Mouse (Mus musculus) limb, embryonic 15.5 days (tissue): ENCODE measurements at regions not wholly inside any gene's neighbourhood (a gene's known extent, or its start where the extent isn't known, plus 50 kb on each side); places are given as distances from the start of the nearest gene placed in this dataset.

ENCODE experiments used
- ATAC-seq: fragments of 200-750 bp; cut with Nextera tagmentation; 2 replicates; pipeline ENCODE4 v1.8.0; 2017; ENCODE audit warnings: low read depth, moderate TSS enrichment; ENCODE audit not compliant: insufficient number of reproducible peaks, low FRiP score, low TSS enrichment
- H3K27ac ChIP-seq: fragments of 300-500 bp; sonication (generic); 2 replicates; pipeline ENCODE4 v1.5.1; 2015; ENCODE audit warnings: moderate library complexity, mild to moderate bottlenecking, inconsistent platforms
- H3K27me3 ChIP-seq: fragments of 300-500 bp; sonication (generic); 2 replicates; pipeline ENCODE4 v1.6.1; 2015; ENCODE audit warnings: inconsistent platforms
- H3K36me3 ChIP-seq: fragments of 300-500 bp; sonication (generic); 2 replicates; pipeline ENCODE4 v1.6.1; 2015; ENCODE audit warnings: inconsistent platforms
- H3K4me1 ChIP-seq: fragments of 300-500 bp; sonication (generic); 2 replicates; pipeline ENCODE4 v1.6.1; 2015; ENCODE audit warnings: inconsistent platforms
- H3K4me2 ChIP-seq: fragments of 300-500 bp; sonication (generic); 2 replicates; pipeline ENCODE4 v1.6.1; 2015; ENCODE audit warnings: mild to moderate bottlenecking, inconsistent platforms
- H3K4me3 ChIP-seq: fragments of 300-500 bp; sonication (generic); 2 replicates; pipeline ENCODE4 v1.5.1; 2015; ENCODE audit warnings: mild to moderate bottlenecking, inconsistent platforms
- H3K9ac ChIP-seq: fragments of 300-500 bp; sonication (generic); 2 replicates; pipeline ENCODE4 v1.6.1; 2015; ENCODE audit warnings: inconsistent platforms
- H3K9me3 ChIP-seq: fragments of 300-500 bp; sonication (generic); 2 replicates; pipeline ENCODE4 v1.6.1; 2016; ENCODE audit warnings: inconsistent platforms
- WGBS: fragments of 180-500 bp; shearing (Covaris S2); methylation state at CpG from one replicate; pipeline ENCODE4 v1.1.7; 2015; 5-methylcytosine and 5-hydroxymethylcytosine counted together

DNA sequence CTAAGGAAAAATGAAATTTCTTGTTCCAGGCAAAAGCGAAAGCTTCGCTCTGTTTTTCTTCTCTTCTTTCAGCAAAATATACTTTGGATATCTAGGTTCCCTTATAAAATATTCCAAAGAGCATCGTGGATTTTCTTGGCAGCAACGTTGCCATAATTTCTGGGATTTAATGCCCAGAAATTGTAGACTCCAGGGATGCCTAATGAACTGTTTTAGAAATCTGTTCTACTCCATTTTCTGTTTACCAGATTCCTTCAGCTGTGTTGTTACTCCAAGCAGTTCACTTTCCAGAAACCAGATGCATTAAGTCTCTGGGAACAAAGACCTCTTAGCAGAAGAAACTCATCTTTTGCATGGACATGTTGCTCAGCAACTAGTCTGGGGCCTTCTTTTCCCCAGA lies 504.5 kb downstream of the Nyap2 start:
- H3K4me3 ChIP-seq: no peak overlapping the region
- ATAC-seq: no peak
- H3K27ac ChIP-seq: peak overlapping the region; percentile 67
- no peaks in the 10 kb centered on the region for H3K27me3 ChIP-seq
- H3K4me1 ChIP-seq: peaks cover 3% of the 10 kb centered on the region; the same call in 1 of the 2 replicates
- no peak overlapping the region for H3K4me2 ChIP-seq
- H3K9ac ChIP-seq: no peak overlapping the region
- H3K36me3 ChIP-seq: no peaks in the 10 kb centered on the region
- 46% methylated on average over 4 of the region's 4 CpGs for WGBS
- no peaks in the 10 kb centered on the region for H3K9me3 ChIP-seq

DNA sequence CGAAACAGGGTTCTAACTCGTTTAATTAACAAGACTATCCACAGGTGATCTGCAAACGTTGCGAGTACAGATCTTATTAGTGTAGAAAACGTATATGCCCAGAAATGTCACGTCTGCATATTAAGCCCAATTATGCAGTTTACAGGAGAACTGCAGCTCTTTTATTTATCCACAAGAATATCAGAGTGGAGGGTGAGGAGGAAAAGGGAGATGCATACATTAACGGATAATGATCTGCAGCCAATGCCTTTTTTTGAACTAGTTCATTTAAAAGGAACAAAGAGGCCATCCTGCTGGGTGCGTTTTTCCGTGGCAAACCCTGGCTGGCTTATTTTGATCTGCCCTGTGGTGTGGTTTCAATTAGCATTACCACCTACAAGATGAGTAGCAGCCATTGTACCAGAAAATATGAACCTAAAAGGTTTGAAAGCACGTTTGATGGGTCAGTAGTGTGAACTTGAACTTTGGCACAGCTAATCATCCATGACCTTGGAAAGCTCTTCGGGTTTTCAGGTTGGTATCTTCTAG lies 511.1 kb downstream of the Nyap2 start:
- 43% methylated on average over 11 of the region's 11 CpGs for WGBS
- Histone ChIP-seq H3K4me1 (no peaks in the 10 kb centered on the region), H3K4me2 (no peak overlapping the region), H3K27me3 (no peaks in the 10 kb centered on the region), H3K9ac (no peak overlapping the region), H3K36me3 (no peaks in the 10 kb centered on the region), H3K9me3 (no peaks in the 10 kb centered on the region), H3K27ac (no peak overlapping the region), H3K4me3 (no peak overlapping the region)
- ATAC-seq: no peak

DNA sequence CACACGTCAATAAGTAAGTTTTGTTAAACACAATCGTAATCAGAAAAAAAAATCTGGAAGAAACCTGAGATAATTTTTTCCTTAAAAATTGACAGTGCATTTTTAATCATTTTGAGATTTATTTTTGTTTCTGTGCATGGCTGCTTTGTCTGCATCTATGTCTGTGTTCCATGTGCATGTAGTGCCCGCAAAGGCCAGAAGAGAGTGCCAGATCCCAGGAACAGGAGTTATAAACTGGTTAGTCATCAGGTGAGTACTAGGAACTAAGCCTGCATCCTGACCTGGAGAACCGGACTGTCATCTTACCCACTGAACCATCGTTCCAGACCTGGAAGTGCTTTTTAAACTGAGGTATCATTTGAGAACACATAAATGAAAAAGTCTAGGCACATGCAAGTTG lies 514.9 kb downstream of the Nyap2 start:
- H3K27ac ChIP-seq: no peak overlapping the region
- no peak overlapping the region for H3K9ac ChIP-seq
- H3K27me3 ChIP-seq: no peaks in the 10 kb centered on the region
- no peak overlapping the region for H3K4me2 ChIP-seq
- H3K36me3 ChIP-seq: no peaks in the 10 kb centered on the region
- H3K9me3 ChIP-seq: no peaks in the 10 kb centered on the region
- no peak overlapping the region for H3K4me3 ChIP-seq
- WGBS: 91% methylated on average over 5 of the region's 5 CpGs
- H3K4me1 ChIP-seq: peaks cover 10% of the 10 kb centered on the region
- no peak for ATAC-seq

DNA sequence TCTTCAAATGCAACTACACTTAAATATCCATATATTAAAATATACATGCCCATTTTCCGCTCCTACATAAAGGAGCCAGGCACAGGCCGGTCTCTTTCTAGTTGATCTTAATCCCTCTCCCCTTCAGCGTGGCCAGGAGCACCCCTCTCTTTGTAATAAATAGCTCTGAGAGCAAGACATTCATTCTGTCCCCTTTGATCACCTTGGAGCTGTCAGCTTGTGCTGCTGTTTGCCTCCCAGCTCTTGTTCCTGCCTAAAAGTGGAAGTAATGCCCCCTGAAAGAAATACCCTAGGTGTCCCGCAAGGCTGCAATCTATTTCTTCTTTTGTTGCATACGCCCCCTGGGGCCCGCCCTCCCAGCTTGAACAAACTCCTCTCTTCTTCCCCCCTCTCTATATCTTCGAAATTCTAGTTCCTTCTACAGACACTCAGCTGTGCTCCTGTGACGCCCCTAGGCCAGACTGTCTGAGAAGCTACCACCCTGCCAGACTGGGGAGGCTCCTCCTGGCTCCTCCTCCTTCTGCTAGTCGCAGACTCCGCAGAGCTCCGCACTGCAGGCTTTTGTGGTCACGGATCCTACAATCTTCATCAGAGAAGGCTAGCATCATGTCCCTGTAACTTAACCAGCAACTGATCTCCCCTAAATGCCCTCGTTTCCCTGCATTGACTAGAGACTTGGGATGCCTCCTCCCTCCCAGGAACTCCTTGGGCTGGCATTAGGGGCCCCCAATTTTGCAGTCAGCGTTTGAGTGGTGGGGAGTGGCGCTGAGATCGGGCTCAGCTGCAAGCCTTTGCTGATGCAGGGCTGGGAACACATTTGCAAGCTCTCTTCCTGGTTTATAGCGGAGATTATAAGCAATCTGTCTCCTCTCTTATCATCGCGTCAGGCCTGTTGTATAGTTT lies 516.8 kb downstream of the Nyap2 start:
- peak; percentile 86 for ATAC-seq

DNA sequence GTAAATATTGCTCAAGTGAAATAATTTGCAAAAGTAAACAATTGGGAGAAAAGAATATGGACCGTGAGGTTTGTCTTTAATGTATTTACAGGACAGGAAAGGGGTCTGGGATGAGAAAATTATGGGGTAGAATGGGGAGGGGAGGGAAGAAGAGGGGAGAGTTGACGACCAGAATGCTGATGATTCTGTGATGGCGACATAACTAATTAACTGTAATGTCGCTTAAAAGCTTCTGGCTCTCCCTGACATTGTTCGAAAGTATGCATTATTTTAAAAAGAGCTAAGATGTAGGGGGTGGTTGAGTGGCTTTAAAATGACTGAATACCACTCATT lies 517.4 kb downstream of the Nyap2 start:
- H3K27me3 ChIP-seq: no peaks in the 10 kb centered on the region
- ATAC-seq: no peak
- H3K9me3 ChIP-seq: no peaks in the 10 kb centered on the region
- peak overlapping the region; percentile 67 for H3K4me2 ChIP-seq
- H3K9ac ChIP-seq: 0 out of 2 replicates have a peak overlapping the region, but pooled peaks have one; percentile 33
- H3K27ac ChIP-seq: peak overlapping the region; percentile 86
- H3K4me3 ChIP-seq: peak overlapping the region; percentile 41
- H3K36me3 ChIP-seq: no peaks in the 10 kb centered on the region
- WGBS: 13% methylated on average over 5 of the region's 5 CpGs
- peaks cover 10% of the 10 kb centered on the region for H3K4me1 ChIP-seq

More for the DNA sequence above, 516.8 kb downstream of the Nyap2 start:
- H3K4me2 ChIP-seq: peak overlapping the region; percentile 67
- no peaks in the 10 kb centered on the region for H3K27me3 ChIP-seq
- 0 out of 2 replicates have a peak overlapping the region, but pooled peaks have one; percentile 33 for H3K9ac ChIP-seq
- H3K9me3 ChIP-seq: no peaks in the 10 kb centered on the region
- H3K4me1 ChIP-seq: peaks cover 10% of the 10 kb centered on the region
- WGBS: 5% methylated on average over 19 of the region's 19 CpGs
- H3K36me3 ChIP-seq: no peaks in the 10 kb centered on the region
- peak overlapping the region; percentile 86 for H3K27ac ChIP-seq
- H3K4me3 ChIP-seq: peak overlapping the region; percentile 41

DNA sequence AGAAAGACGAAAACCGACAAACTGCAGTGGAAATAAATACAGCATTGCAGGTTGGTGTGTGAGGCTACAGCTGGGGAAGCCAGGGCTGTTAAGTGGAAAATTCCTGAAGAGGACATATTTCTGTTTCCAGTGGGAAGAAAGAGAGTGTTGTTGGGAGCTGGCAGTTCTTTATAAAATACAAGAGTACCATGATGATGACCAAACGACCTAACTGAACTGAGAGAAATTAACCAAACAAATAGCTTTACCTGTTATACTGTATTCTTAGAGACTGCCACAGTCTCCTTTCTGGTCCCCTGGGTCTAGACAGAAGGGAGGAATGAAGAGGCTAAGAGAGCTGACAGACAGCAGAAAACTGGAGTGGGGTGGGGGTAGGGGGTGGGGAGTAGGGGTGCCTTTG lies 517.9 kb downstream of the Nyap2 start:
- peak overlapping the region; percentile 54 for H3K27ac ChIP-seq
- ATAC-seq: no peak

DNA sequence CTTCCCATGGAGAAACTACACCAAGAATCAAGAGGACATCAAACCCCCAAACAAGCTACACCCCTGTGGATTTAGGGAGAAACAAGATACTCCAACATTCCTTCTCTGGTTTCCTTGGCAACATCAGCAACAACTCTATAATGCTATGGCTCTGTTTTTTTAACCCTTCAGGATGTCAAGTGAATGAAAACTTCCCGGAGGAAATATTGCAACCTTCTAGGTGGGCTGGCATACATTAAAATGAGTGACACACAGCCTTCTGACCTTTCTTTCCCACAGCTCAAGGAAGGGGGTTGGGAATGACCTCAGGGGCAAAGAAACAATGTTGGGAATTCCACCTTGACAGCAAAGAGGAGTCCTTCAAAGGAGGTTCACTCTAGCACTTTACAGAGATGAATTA lies 532.0 kb downstream of the Nyap2 start:
- ATAC-seq: no peak
- 0% methylated on average over 1 of the region's 1 CpGs for WGBS
- H3K36me3 ChIP-seq: no peaks in the 10 kb centered on the region

More for the DNA sequence above, 517.9 kb downstream of the Nyap2 start:
- 29% methylated on average over 3 of the region's 3 CpGs for WGBS
- H3K36me3 ChIP-seq: no peaks in the 10 kb centered on the region
- no peaks in the 10 kb centered on the region for H3K27me3 ChIP-seq
- H3K4me2 ChIP-seq: peak overlapping the region; percentile 67; the same call in 1 of the 2 replicates
- no peak overlapping the region for H3K9ac ChIP-seq
- H3K9me3 ChIP-seq: no peaks in the 10 kb centered on the region
- no peak overlapping the region for H3K4me3 ChIP-seq
- peaks cover 10% of the 10 kb centered on the region for H3K4me1 ChIP-seq

DNA sequence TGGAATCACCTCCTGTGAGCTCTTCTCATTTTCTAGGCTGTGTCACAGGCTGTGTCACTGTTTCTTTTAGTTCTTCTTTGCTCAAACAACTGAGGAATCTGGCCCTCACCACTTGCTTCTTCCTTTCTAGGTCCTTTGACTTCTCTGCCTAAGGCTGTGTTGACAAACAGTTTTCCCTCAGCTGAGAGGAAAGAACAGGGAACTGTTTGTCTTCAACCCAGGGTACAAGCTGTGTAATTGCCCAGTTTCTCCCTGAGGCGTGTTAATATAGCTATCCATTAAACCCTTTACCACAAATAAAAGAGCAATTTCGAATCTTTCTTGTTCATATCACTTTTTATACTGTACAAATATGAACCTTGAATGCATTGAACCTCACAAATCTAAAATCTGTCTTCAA lies 542.1 kb downstream of the Nyap2 start:
- Histone ChIP-seq H3K27me3 (no peaks in the 10 kb centered on the region), H3K27ac (no peak overlapping the region), H3K4me1 (no peaks in the 10 kb centered on the region), H3K4me3 (no peak overlapping the region), H3K9me3 (no peaks in the 10 kb centered on the region), H3K9ac (no peak overlapping the region), H3K36me3 (no peaks in the 10 kb centered on the region), H3K4me2 (no peak overlapping the region)
- WGBS: 55% methylated on average over 2 of the region's 2 CpGs
- ATAC-seq: no peak

More for the DNA sequence above, 532.0 kb downstream of the Nyap2 start:
- Histone ChIP-seq H3K27me3 (no peaks in the 10 kb centered on the region), H3K9ac (no peak overlapping the region), H3K27ac (no peak overlapping the region), H3K4me1 (no peaks in the 10 kb centered on the region), H3K9me3 (no peaks in the 10 kb centered on the region), H3K4me2 (no peak overlapping the region), H3K4me3 (no peak overlapping the region)

DNA sequence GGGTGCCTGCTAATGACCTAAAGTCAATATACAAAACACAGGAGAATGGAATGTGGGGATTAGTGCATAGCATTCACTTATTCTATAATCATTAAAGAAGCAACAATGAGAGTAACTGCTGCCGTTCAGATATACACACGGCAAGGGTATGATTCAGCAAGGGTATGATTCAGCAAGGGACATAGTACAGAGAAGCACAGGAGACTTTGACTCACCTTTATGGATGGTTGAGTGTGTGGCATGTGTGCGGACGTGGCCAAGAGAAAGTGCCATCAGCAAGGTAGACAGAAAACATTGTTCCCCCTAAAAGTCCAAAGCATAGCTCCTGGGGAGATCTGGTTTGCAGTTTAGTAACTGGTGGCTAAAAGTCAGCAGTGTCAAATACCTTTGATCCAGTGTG lies 547.4 kb downstream of the Nyap2 start:
- no peaks in the 10 kb centered on the region for H3K4me1 ChIP-seq
- H3K27ac ChIP-seq: no peak overlapping the region
- H3K4me3 ChIP-seq: no peak overlapping the region
- no peak overlapping the region for H3K4me2 ChIP-seq
- H3K9ac ChIP-seq: no peak overlapping the region
- no peak for ATAC-seq
- no peaks in the 10 kb centered on the region for H3K27me3 ChIP-seq
- H3K9me3 ChIP-seq: no peaks in the 10 kb centered on the region
- WGBS: 83% methylated on average over 4 of the region's 4 CpGs
- no peaks in the 10 kb centered on the region for H3K36me3 ChIP-seq

DNA sequence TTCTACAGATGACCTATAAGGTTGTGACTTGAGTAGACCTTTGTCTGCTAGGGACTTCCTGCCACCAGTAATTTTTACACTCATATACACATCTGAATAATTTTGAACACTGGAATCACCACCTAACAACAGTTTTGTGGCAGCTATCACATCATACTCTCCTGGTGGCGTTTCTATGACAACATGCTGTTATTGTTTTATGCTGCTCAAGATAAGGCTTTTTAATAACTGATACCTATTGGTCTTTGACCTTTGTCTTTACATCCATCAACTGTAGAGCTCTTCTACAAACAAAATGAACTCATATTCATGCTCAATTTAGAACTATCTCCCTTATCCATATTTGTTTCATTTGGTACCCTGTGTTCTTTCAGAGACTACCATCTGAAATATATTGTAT lies 556.0 kb downstream of the Nyap2 start:
- Histone ChIP-seq H3K27me3 (no peaks in the 10 kb centered on the region), H3K9ac (no peak overlapping the region), H3K4me1 (no peaks in the 10 kb centered on the region), H3K9me3 (no peaks in the 10 kb centered on the region), H3K4me3 (no peak overlapping the region), H3K4me2 (no peak overlapping the region), H3K36me3 (no peaks in the 10 kb centered on the region), H3K27ac (no peak overlapping the region)
- no peak for ATAC-seq
- WGBS: 81% methylated on average over 1 of the region's 1 CpGs

DNA sequence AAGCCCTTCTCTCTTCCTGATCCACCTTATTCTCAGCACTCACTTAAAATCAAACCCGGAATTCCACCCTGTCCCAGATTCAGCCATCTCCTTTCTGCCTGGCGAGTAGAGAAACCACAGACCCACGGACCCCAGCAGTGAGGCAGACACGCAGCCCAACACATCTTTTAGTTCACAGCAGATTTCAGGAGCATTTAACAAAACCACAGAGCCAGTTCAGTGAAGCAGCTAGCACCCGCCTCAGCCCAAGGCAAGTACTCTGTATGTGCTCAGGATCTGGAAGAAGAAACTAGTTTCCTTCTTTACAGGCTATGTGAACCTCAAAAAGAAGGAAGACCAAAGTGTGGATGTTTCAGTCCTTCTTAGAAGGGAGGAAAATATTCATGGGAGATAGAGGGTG lies 560.6 kb downstream of the Nyap2 start:
- WGBS: 79% methylated on average over 5 of the region's 5 CpGs
- no peaks in the 10 kb centered on the region for H3K27me3 ChIP-seq
- no peaks in the 10 kb centered on the region for H3K36me3 ChIP-seq
- H3K4me1 ChIP-seq: no peaks in the 10 kb centered on the region
- H3K4me2 ChIP-seq: no peak overlapping the region
- no peak overlapping the region for H3K9ac ChIP-seq
- H3K9me3 ChIP-seq: no peaks in the 10 kb centered on the region
- H3K27ac ChIP-seq: no peak overlapping the region
- no peak overlapping the region for H3K4me3 ChIP-seq
- ATAC-seq: no peak

DNA sequence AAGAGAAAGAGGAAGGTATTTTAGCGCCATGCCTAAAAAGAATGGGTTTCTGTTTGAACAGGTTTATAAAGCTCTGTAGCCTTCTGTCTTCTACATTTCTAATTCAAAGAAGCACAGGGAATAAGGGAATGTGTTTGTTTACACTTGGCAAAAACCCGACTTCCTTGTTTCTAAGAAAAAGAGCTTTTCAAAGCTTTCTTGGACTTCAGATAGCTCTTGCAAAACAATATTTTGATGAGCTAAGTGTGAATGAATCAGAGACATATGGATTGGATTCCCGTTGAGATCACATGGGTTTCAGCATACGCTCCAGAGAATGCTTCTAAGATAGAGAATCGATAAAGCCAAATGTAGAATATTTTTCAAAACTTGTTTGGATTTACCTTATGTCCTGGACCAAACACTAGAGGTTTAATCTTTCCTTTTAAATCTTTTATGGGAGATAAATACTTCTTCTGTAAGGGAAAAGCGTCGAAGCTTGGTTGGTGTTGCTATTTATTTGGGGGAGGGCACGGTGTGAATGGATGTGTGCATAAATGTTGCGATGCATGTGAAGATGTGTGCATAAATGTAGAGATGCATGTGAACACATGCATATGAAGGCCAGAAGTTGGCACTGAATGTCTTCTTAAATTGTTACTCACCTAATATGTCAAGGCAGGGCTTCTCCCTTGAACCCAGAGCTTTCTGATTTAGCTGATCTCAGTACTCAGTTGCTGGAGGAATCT lies 576.4 kb downstream of the Nyap2 start:
- H3K4me1 ChIP-seq: no peaks in the 10 kb centered on the region
- no peak overlapping the region for H3K27ac ChIP-seq
- H3K4me3 ChIP-seq: no peak overlapping the region
- H3K9ac ChIP-seq: no peak overlapping the region
- no peak overlapping the region for H3K4me2 ChIP-seq
- 78% methylated on average over 9 of the region's 9 CpGs for WGBS
- no peaks in the 10 kb centered on the region for H3K27me3 ChIP-seq
- no peaks in the 10 kb centered on the region for H3K9me3 ChIP-seq
- ATAC-seq: no peak
- no peaks in the 10 kb centered on the region for H3K36me3 ChIP-seq
